Mouse (Mus musculus): ENCODE measurements around the gene Inafm2.

DNA sequence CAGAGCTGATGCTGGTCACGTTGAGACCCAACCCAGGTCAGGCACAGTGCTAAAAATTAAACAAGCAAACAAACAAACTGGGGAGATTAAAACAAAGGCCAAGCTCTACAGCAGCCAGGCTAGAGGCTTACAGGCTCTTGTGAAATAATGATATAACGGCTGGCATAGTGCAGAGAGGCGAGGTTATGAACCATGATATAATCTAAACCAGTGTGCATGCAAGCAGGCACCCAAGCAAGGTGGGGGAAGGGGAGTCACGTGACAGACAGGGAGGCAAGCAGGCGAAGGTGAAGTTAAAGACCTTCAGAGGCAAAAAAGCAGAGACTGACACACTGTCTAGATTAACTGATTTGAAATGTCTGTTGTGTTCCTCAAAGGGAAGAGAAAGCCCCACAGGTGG, 37.5 kb downstream of the Inafm2 start:
- TF ChIP-seq CTCF (IDR thresholded peaks at IDR 0.05; ENCODE audit: control insufficient read depth, insufficient read depth, insufficient read length) (no peak), FOSL1 (IDR thresholded peaks at IDR 0.05; ENCODE audit: insufficient read depth, low read length, poor library complexity, severe bottlenecking) (no peak), MYOD1 (IDR thresholded peaks at IDR 0.05; ENCODE audit: control insufficient read depth, insufficient read length, low read depth) (no peak), MAX (IDR thresholded peaks at IDR 0.05) (no peak), USF1 (IDR thresholded peaks at IDR 0.05; ENCODE audit: low read depth) (peak; percentile 32), CEBPB (IDR thresholded peaks at IDR 0.05; ENCODE audit: low read depth) (no peak)
